Mouse (Mus musculus) liver, embryonic 11.5 days (tissue): ENCODE data around the gene Eif3c. TPM values are rescaled to one million over a fixed set of nuclear protein-coding genes. Genes with fewer than 3 reads are reported as not detected.
A peak's percentile ranks its signal among the peaks of the same experiment; 100 is the strongest.

Source experiments
- ATAC-seq: fragments of 200-750 bp; cut with Nextera tagmentation; replicated peaks from 2 replicates; pipeline ENCODE4 v1.8.0; 2017; ENCODE audit warnings: moderate number of reproducible peaks, mild to moderate bottlenecking, moderate TSS enrichment, moderate library complexity; ENCODE audit not compliant: low FRiP score
- DNase-seq: peaks from one replicate; pipeline ENCODE4 v3.0.0-alpha.2; 2017; ENCODE audit warnings: low spot score
- H3K27ac ChIP-seq: fragments of 300-500 bp; sonication (generic); 2 replicates; pipeline ENCODE4 v1.5.1; 2014; ENCODE audit warnings: mild to moderate bottlenecking, low read depth, low read length, control low read depth
- H3K27me3 ChIP-seq: fragments of 300-500 bp; sonication (generic); replicated peaks from 2 replicates; pipeline ENCODE4 v1.6.1; 2014; ENCODE audit warnings: low read length, mixed read lengths; ENCODE audit not compliant: control insufficient read depth, insufficient read depth
- H3K36me3 ChIP-seq: fragments of 300-500 bp; sonication (generic); 2 replicates; pipeline ENCODE4 v1.6.1; 2014; ENCODE audit warnings: mild to moderate bottlenecking, low read length, moderate library complexity, mixed read lengths; ENCODE audit not compliant: control insufficient read depth, insufficient read depth
- H3K4me1 ChIP-seq: fragments of 300-500 bp; sonication (generic); replicated peaks from 2 replicates; pipeline ENCODE4 v1.6.1; 2014; ENCODE audit warnings: low read length, mixed read lengths; ENCODE audit not compliant: control insufficient read depth, insufficient read depth
- H3K4me2 ChIP-seq: fragments of 300-500 bp; sonication (generic); 2 replicates; pipeline ENCODE4 v1.6.1; 2014; ENCODE audit warnings: mild to moderate bottlenecking, control low read depth, moderate library complexity
- H3K4me3 ChIP-seq: fragments of 300-500 bp; sonication (generic); 2 replicates; pipeline ENCODE4 v1.5.1; 2014; ENCODE audit warnings: low read depth, low read length, control low read depth
- H3K9ac ChIP-seq: fragments of 300-500 bp; sonication (generic); 2 replicates; pipeline ENCODE4 v1.6.1; 2014; ENCODE audit warnings: low read depth, low read length, control low read depth
- H3K9me3 ChIP-seq: fragments of 300-500 bp; sonication (generic); 2 replicates; pipeline ENCODE4 v1.6.1; 2016; ENCODE audit warnings: low read length, inconsistent platforms, mixed read lengths; ENCODE audit not compliant: control insufficient read depth
- WGBS: fragments of 180-500 bp; shearing (Covaris S2); extraction: QIAGEN DNeasy Blood & Tissue Kit; methylation state at CpG from one replicate; pipeline ENCODE4 v1.1.7; 2014; 5-methylcytosine and 5-hydroxymethylcytosine counted together
- polyA plus RNA-seq: library from polyadenylated mRNA; unstranded; fragments of >200 nt; fragmentation: Nextera tagmentation; extraction: Ambion mirVana; gene quantifications from 2 replicates; pipeline ENCODE4 v1.2.1, GENCODE M21; 2014

The Eif3c gene
- polyA plus RNA-seq, 1 experiment from 2014 or later = 195 TPM

DNA sequence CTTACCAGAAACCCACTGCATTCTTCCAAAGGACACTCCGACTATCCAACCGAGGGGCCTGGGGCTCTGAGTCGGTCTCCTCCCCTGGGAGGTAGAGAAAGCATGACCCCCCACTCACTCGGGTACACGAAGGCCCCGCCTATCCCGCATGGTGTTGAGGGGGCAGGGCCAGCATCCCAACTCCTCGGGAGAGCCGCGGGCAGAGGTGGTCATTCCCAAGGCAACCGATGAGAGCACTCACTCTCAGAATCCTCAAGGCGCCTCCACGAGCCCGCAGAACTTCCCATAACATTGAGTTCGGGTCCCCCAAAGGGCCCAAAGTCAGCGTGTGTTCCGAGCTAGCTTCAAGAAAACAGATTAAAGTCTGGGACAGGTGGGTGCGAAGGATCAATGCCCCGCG lies 16.5 kb upstream of the Eif3c start:
- ATAC-seq (peak; percentile 30), DNase-seq (no peak)
- Histone ChIP-seq H3K4me2 (peak overlapping the region; percentile 79), H3K27ac (no peak overlapping the region; the same call in 1 of the 2 replicates), H3K9ac (peak overlapping the region; percentile 67), H3K9me3 (no peaks in the 10 kb centered on the region), H3K4me3 (peak overlapping the region; percentile 58), H3K36me3 (0 out of 2 replicates have a peak, but pooled peaks cover 3% of the 10 kb centered on the region), H3K4me1 (no peaks in the 10 kb centered on the region), H3K27me3 (0 out of 2 replicates have a peak, but pooled peaks cover 3% of the 10 kb centered on the region)
- 4% methylated on average over 20 of the region's 20 CpGs for WGBS

DNA sequence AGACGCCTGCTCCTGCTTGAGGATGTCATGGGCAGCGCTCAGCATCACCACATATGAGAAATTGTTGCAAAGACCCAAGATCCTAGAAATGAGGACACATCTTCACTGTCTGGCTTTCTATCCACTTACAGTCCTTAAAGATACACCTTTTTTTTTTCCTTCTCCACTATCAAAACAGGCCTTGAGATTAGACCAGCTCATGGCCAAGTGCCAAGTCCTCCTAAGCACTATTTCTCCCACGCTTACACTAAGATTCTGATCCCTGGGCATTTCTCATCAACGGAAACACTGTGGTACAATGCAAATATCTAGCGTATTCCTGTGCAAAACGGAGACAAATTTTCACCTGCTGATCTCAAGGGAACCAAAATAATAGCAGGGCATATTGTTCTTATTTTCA lies 15.4 kb upstream of the Eif3c start:
- ATAC-seq (no peak), DNase-seq (no peak)
- H3K36me3 ChIP-seq = peaks cover 3% of the 10 kb centered on the region; the same call in 1 of the 2 replicates
- 83% methylated on average over 6 of the region's 6 CpGs for WGBS
- H3K27ac ChIP-seq = no peak overlapping the region
- no peak overlapping the region for H3K9ac ChIP-seq
- H3K4me1 ChIP-seq = no peaks in the 10 kb centered on the region
- no peaks in the 10 kb centered on the region for H3K9me3 ChIP-seq
- no peak overlapping the region for H3K4me3 ChIP-seq
- H3K4me2 ChIP-seq = peak overlapping the region; percentile 5; the same call in 1 of the 2 replicates
- 0 out of 2 replicates have a peak, but pooled peaks cover 3% of the 10 kb centered on the region for H3K27me3 ChIP-seq

DNA sequence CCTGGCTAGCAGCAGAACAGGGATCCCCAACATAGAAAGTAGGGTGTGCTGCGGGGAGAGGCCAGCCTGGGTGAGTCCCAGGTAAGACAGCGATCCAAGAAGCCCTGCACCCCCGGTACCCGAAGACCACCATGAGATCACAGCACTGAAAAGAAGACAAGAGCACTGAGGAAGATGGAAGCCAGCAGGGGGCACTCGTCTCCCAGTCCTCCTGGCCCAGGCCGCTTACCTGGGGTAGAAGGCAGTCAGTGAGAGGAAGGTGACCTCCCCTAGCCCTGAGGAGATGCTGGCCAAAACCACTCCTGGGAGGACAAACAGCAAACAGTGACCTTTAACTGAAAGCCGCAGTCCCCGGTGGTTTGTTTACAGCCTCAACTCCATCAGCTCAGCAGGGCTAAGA lies 13.0 kb upstream of the Eif3c start:
- Histone ChIP-seq H3K27me3 (no peaks in the 10 kb centered on the region), H3K9ac (no peak overlapping the region), H3K36me3 (peaks cover 3% of the 10 kb centered on the region; the same call in 1 of the 2 replicates), H3K4me2 (no peak overlapping the region), H3K27ac (no peak overlapping the region), H3K4me3 (no peak overlapping the region), H3K4me1 (no peaks in the 10 kb centered on the region), H3K9me3 (no peaks in the 10 kb centered on the region)
- no peak for ATAC-seq
- DNase-seq = no peak
- 53% methylated on average over 8 of the region's 8 CpGs for WGBS

DNA sequence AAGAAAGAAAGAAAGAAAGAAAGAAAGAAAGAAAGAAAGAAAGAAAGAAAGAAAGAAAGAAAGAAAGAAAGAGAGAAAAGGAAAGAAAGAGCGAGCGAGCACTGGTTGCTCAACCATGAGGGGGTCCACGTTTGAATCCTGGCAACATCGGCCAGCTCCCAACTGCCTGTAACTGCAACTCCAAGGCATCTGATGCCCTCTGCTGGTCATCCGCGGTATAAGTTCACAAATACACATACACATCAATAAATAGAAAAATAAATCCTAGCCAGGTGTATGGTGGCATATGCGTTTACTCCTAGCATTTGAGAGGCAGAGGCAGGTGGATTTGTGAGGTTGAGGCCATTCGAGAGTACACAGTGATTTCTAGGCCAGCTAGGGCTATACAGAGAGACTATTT lies 10.7 kb upstream of the Eif3c start:
- H3K36me3 ChIP-seq = peaks cover 4% of the 10 kb centered on the region; the same call in 1 of the 2 replicates
- no peak overlapping the region for H3K4me2 ChIP-seq
- H3K9ac ChIP-seq = no peak overlapping the region
- 0 out of 2 replicates have a peak, but pooled peaks have one; percentile 25 for ATAC-seq
- H3K4me3 ChIP-seq = no peak overlapping the region
- no peak overlapping the region for H3K27ac ChIP-seq
- no peak for DNase-seq
- H3K4me1 ChIP-seq = no peaks in the 10 kb centered on the region
- H3K27me3 ChIP-seq = no peaks in the 10 kb centered on the region
- H3K9me3 ChIP-seq = no peaks in the 10 kb centered on the region
- 50% methylated on average over 8 of the region's 8 CpGs for WGBS

DNA sequence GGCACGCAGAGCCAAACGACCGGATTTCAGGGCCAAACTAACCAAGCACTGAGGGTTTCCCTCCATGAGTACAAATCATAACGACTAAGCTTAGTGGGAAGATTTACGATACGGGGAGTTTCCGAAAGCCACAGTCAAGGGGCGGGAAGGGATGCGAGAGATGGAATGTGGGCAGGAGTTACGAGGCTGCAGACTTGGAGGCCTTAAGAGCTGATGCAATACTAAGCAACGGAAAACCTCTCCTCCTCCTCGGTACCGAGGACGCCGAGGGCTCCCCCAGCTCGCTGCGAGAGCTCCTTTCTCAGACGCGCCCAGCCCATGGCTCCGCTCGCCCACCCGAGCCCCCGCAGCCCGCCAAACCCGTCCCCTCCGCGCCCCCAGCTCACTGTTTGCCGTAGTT lies 518 bp downstream of the Eif3c start:
- under 1% methylated on average over 28 of the region's 28 CpGs for WGBS
- Histone ChIP-seq H3K9ac (peak overlapping the region; percentile 86), H3K27ac (peak overlapping the region; percentile 67), H3K36me3 (peaks cover 30% of the 10 kb centered on the region), H3K4me2 (peak overlapping the region; percentile 73), H3K4me3 (peak overlapping the region; percentile 95), H3K27me3 (no peaks in the 10 kb centered on the region), H3K4me1 (peaks cover 6% of the 10 kb centered on the region; the same call in 1 of the 2 replicates), H3K9me3 (no peaks in the 10 kb centered on the region)
- ATAC-seq (peak; percentile 13), DNase-seq (no peak)

DNA sequence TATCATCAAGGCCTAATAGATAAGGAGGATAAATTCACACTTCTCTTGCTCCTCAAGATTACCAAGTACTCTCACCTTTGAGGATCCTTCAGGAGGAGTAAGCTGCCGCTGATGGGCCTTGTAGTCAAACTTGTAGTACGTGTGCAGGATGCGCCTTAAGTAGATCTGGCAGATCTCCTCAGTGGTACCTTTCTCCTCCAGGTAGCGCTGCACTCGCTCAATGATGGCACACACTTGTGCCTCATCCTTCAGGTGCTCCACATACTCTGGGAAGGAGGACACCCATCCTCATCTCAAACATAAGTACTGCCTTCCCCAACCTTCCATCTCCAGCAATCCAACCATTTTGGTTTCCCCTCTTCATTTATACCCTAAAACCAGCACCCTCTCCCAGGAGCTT lies 9.6 kb downstream of the Eif3c start:
- Histone ChIP-seq H3K4me1 (no peaks in the 10 kb centered on the region), H3K27ac (no peak overlapping the region), H3K9ac (no peak overlapping the region), H3K9me3 (no peaks in the 10 kb centered on the region), H3K4me2 (no peak overlapping the region), H3K27me3 (no peaks in the 10 kb centered on the region), H3K36me3 (peaks cover 73% of the 10 kb centered on the region), H3K4me3 (no peak overlapping the region)
- 98% methylated on average over 5 of the region's 5 CpGs for WGBS
- ATAC-seq (no peak), DNase-seq (no peak)

DNA sequence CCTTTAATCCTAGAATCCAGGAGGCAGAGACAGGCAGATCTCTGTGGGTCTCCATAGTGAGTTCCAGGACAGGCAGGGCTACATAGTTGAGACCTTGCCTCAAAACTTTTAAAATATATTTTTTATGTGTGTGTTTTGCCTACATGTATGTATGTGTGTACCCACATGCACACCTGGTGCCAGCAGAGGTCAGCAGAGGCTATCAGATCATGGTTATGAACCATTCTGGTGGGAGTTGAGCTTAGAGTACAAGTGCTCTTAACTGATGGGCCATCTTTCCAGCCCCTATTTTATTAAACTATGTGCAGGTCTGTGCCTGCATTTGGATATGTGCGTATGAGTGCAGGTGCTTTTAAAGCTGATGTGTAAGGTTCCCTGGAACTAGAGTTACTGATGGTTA lies 11.4 kb downstream of the Eif3c start:
- H3K27ac ChIP-seq = no peak overlapping the region
- no peak for DNase-seq
- no peak overlapping the region for H3K4me2 ChIP-seq
- H3K9ac ChIP-seq = no peak overlapping the region
- ATAC-seq = no peak
- peaks cover 78% of the 10 kb centered on the region for H3K36me3 ChIP-seq
- no peaks in the 10 kb centered on the region for H3K27me3 ChIP-seq
- H3K4me3 ChIP-seq = no peak overlapping the region
- 88% methylated on average over 1 of the region's 1 CpGs for WGBS
- H3K9me3 ChIP-seq = no peaks in the 10 kb centered on the region
- H3K4me1 ChIP-seq = no peaks in the 10 kb centered on the region

DNA sequence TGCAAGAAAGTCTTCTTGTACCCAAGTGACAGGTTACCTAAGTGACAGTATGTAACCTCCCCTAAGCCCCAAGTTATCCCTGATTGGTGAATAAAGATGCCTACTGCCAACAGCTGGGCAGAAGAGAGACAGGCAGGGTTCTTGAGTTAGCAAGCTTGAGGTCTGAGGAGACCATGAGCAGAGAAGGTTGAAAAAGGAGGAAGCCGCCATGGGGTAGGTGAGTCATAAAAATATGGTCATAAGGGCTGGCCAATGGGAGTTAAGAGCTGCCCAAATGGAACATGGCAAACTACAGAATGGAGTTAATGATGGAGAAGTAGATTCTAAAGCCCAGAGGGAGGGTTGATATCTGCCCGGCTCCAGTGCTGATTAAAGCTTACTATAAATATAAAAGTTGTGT lies 20.6 kb downstream of the Eif3c start:
- Histone ChIP-seq H3K4me2 (no peak overlapping the region), H3K27ac (no peak overlapping the region), H3K4me1 (no peaks in the 10 kb centered on the region), H3K4me3 (no peak overlapping the region), H3K9ac (no peak overlapping the region), H3K36me3 (peaks cover 41% of the 10 kb centered on the region), H3K9me3 (no peaks in the 10 kb centered on the region), H3K27me3 (no peaks in the 10 kb centered on the region)
- DNase-seq (no peak), ATAC-seq (no peak)
- 89% methylated on average over 2 of the region's 2 CpGs for WGBS

DNA sequence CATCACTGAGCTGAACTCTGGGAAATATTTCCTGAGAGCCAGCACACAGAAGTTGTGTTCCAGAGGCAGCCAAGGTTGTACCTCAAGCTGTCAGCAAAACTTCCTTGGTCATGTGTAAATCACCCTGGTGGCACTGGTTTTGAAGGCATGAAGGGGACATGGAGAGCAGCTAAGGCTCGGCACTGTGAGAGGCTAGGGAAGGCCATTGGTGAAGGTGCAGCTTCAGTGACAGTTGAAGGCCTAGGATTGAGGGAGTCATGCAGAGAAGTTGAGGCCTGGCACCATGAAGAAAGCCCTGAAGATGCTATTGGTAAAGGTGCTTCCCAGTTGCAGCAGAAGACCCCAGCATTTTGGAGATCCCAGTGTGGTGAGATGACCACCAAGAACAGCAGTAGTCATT lies 24.6 kb downstream of the Eif3c start:
- Histone ChIP-seq H3K36me3 (peaks cover 8% of the 10 kb centered on the region; the same call in 1 of the 2 replicates), H3K9ac (no peak overlapping the region), H3K9me3 (no peaks in the 10 kb centered on the region), H3K4me2 (no peak overlapping the region), H3K4me3 (no peak overlapping the region), H3K4me1 (no peaks in the 10 kb centered on the region), H3K27me3 (peaks cover 4% of the 10 kb centered on the region; the same call in 1 of the 2 replicates), H3K27ac (no peak overlapping the region)
- DNase-seq = no peak
- no peak for ATAC-seq
- WGBS = 91% methylated on average over 1 of the region's 1 CpGs
